Mouse (Mus musculus): ENCODE data around the gene Plekhg1. TPM values are rescaled to one million over a fixed set of nuclear protein-coding genes. Genes with fewer than 3 reads are reported as not detected.

Gene Plekhg1
- polyA plus RNA-seq, 1 experiment from 2014 or later: 16.4 TPM

- ATAC-seq (ENCODE audit: insufficient number of reproducible peaks, insufficient read depth, low FRiP score, low read depth): no peak
- Histone ChIP-seq H3K36me3 (ENCODE audit: control insufficient read depth, insufficient read depth, low read length) (no peaks in the 10 kb centered on the region), H3K9ac (replicated peaks; ENCODE audit: low read depth, low read length) (no peak overlapping the region), H3K4me2 (replicated peaks; ENCODE audit: low read depth, low read length) (no peak overlapping the region), H3K9me3 (ENCODE audit: control insufficient read depth, low read depth, low read length) (no peaks in the 10 kb centered on the region), H3K27ac (ENCODE audit: low read length) (no peak overlapping the region), H3K4me3 (ENCODE audit: low read depth, low read length) (no peak overlapping the region), H3K27me3 (ENCODE audit: control insufficient read depth, insufficient read depth, low read length) (no peaks in the 10 kb centered on the region), H3K4me1 (ENCODE audit: control insufficient read depth, insufficient read depth, low read length) (peaks cover 4% of the 10 kb centered on the region; the same call in 1 of the 2 replicates)
- WGBS: 79% methylated on average over 1 of the region's 1 CpGs
These were observed 9.4 kb downstream of the Plekhg1 start for GRCm38 (mm10) chr10:3749580-3749979.

- no peaks in the 10 kb centered on the region for H3K36me3 ChIP-seq (ENCODE audit: control insufficient read depth, insufficient read depth, low read length)
- H3K4me3 ChIP-seq (ENCODE audit: low read depth, low read length): no peak overlapping the region
- no peaks in the 10 kb centered on the region for H3K9me3 ChIP-seq (ENCODE audit: control insufficient read depth, low read depth, low read length)
- no peak overlapping the region for H3K4me2 ChIP-seq (replicated peaks; ENCODE audit: low read depth, low read length)
- no peaks in the 10 kb centered on the region for H3K27me3 ChIP-seq (ENCODE audit: control insufficient read depth, insufficient read depth, low read length)
- ATAC-seq (ENCODE audit: insufficient number of reproducible peaks, insufficient read depth, low FRiP score, low read depth): no peak
- H3K4me1 ChIP-seq (ENCODE audit: control insufficient read depth, insufficient read depth, low read length): no peaks in the 10 kb centered on the region
- H3K9ac ChIP-seq (replicated peaks; ENCODE audit: low read depth, low read length): no peak overlapping the region
- 64% methylated on average over 5 of the region's 5 CpGs for WGBS
- no peak overlapping the region for H3K27ac ChIP-seq (ENCODE audit: low read length)
These were observed 21.8 kb downstream of the Plekhg1 start for GRCm38 (mm10) chr10:3761992-3762391.

GRCm38 (mm10) chr10:3763199-3763598, 23.0 kb downstream of the Plekhg1 start:
- no peaks in the 10 kb centered on the region for H3K36me3 ChIP-seq (ENCODE audit: control insufficient read depth, insufficient read depth, low read length)
- WGBS: 54% methylated on average over 3 of the region's 3 CpGs
- H3K9ac ChIP-seq (replicated peaks; ENCODE audit: low read depth, low read length): no peak overlapping the region
- no peak overlapping the region for H3K4me3 ChIP-seq (ENCODE audit: low read depth, low read length)
- no peaks in the 10 kb centered on the region for H3K27me3 ChIP-seq (ENCODE audit: control insufficient read depth, insufficient read depth, low read length)
- no peaks in the 10 kb centered on the region for H3K9me3 ChIP-seq (ENCODE audit: control insufficient read depth, low read depth, low read length)
- no peak overlapping the region for H3K4me2 ChIP-seq (replicated peaks; ENCODE audit: low read depth, low read length)
- no peaks in the 10 kb centered on the region for H3K4me1 ChIP-seq (ENCODE audit: control insufficient read depth, insufficient read depth, low read length)
- 0 out of 2 replicates have a peak, but pooled peaks have one; percentile 6 for ATAC-seq (ENCODE audit: insufficient number of reproducible peaks, insufficient read depth, low FRiP score, low read depth)
- H3K27ac ChIP-seq (ENCODE audit: low read length): no peak overlapping the region

- Histone ChIP-seq H3K9ac (replicated peaks; ENCODE audit: low read depth, low read length) (no peak overlapping the region), H3K4me1 (ENCODE audit: control insufficient read depth, insufficient read depth, low read length) (0 out of 2 replicates have a peak, but pooled peaks cover 4% of the 10 kb centered on the region), H3K27ac (ENCODE audit: low read length) (no peak overlapping the region), H3K27me3 (ENCODE audit: control insufficient read depth, insufficient read depth, low read length) (no peaks in the 10 kb centered on the region), H3K36me3 (ENCODE audit: control insufficient read depth, insufficient read depth, low read length) (no peaks in the 10 kb centered on the region), H3K9me3 (ENCODE audit: control insufficient read depth, low read depth, low read length) (no peaks in the 10 kb centered on the region), H3K4me3 (ENCODE audit: low read depth, low read length) (no peak overlapping the region), H3K4me2 (replicated peaks; ENCODE audit: low read depth, low read length) (no peak overlapping the region)
- ATAC-seq (ENCODE audit: insufficient number of reproducible peaks, insufficient read depth, low FRiP score, low read depth): peak; percentile 18; the same call in 1 of the 2 replicates
- WGBS: 57% methylated on average over 5 of the region's 5 CpGs
These were observed 29.0 kb downstream of the Plekhg1 start for GRCm38 (mm10) chr10:3769131-3769530.

- Histone ChIP-seq H3K4me3 (ENCODE audit: low read depth, low read length) (no peak overlapping the region), H3K27ac (ENCODE audit: low read length) (no peak overlapping the region), H3K9me3 (ENCODE audit: control insufficient read depth, low read depth, low read length) (no peaks in the 10 kb centered on the region), H3K4me2 (replicated peaks; ENCODE audit: low read depth, low read length) (no peak overlapping the region), H3K4me1 (ENCODE audit: control insufficient read depth, insufficient read depth, low read length) (no peaks in the 10 kb centered on the region), H3K36me3 (ENCODE audit: control insufficient read depth, insufficient read depth, low read length) (no peaks in the 10 kb centered on the region), H3K27me3 (ENCODE audit: control insufficient read depth, insufficient read depth, low read length) (no peaks in the 10 kb centered on the region), H3K9ac (replicated peaks; ENCODE audit: low read depth, low read length) (no peak overlapping the region)
- WGBS: 75% methylated on average over 2 of the region's 2 CpGs
- ATAC-seq (ENCODE audit: insufficient number of reproducible peaks, insufficient read depth, low FRiP score, low read depth): no peak
These were observed 34.2 kb downstream of the Plekhg1 start for GRCm38 (mm10) chr10:3774330-3774729.

GRCm38 (mm10) chr10:3776761-3777160, 36.6 kb downstream of the Plekhg1 start:
- Histone ChIP-seq H3K9ac (replicated peaks; ENCODE audit: low read depth, low read length) (no peak overlapping the region), H3K9me3 (ENCODE audit: control insufficient read depth, low read depth, low read length) (no peaks in the 10 kb centered on the region), H3K27me3 (ENCODE audit: control insufficient read depth, insufficient read depth, low read length) (no peaks in the 10 kb centered on the region), H3K36me3 (ENCODE audit: control insufficient read depth, insufficient read depth, low read length) (no peaks in the 10 kb centered on the region), H3K27ac (ENCODE audit: low read length) (no peak overlapping the region), H3K4me1 (ENCODE audit: control insufficient read depth, insufficient read depth, low read length) (0 out of 2 replicates have a peak, but pooled peaks cover 3% of the 10 kb centered on the region), H3K4me3 (ENCODE audit: low read depth, low read length) (no peak overlapping the region), H3K4me2 (replicated peaks; ENCODE audit: low read depth, low read length) (no peak overlapping the region)
- no peak for ATAC-seq (ENCODE audit: insufficient number of reproducible peaks, insufficient read depth, low FRiP score, low read depth)
- WGBS: 73% methylated on average over 2 of the region's 2 CpGs

GRCm38 (mm10) chr10:3785362-3785761, 45.2 kb downstream of the Plekhg1 start:
- Histone ChIP-seq H3K27ac (ENCODE audit: low read length) (no peak overlapping the region), H3K4me1 (ENCODE audit: control insufficient read depth, insufficient read depth, low read length) (no peaks in the 10 kb centered on the region), H3K36me3 (ENCODE audit: control insufficient read depth, insufficient read depth, low read length) (no peaks in the 10 kb centered on the region), H3K4me2 (replicated peaks; ENCODE audit: low read depth, low read length) (no peak overlapping the region), H3K27me3 (ENCODE audit: control insufficient read depth, insufficient read depth, low read length) (no peaks in the 10 kb centered on the region), H3K9me3 (ENCODE audit: control insufficient read depth, low read depth, low read length) (no peaks in the 10 kb centered on the region), H3K4me3 (ENCODE audit: low read depth, low read length) (no peak overlapping the region), H3K9ac (replicated peaks; ENCODE audit: low read depth, low read length) (no peak overlapping the region)
- ATAC-seq (ENCODE audit: insufficient number of reproducible peaks, insufficient read depth, low FRiP score, low read depth): no peak
- WGBS: 77% methylated on average over 4 of the region's 4 CpGs

GRCm38 (mm10) chr10:3786531-3786930, 46.4 kb downstream of the Plekhg1 start:
- Histone ChIP-seq H3K4me3 (ENCODE audit: low read depth, low read length) (no peak overlapping the region), H3K9ac (replicated peaks; ENCODE audit: low read depth, low read length) (no peak overlapping the region), H3K4me1 (ENCODE audit: control insufficient read depth, insufficient read depth, low read length) (no peaks in the 10 kb centered on the region), H3K4me2 (replicated peaks; ENCODE audit: low read depth, low read length) (no peak overlapping the region), H3K27ac (ENCODE audit: low read length) (no peak overlapping the region), H3K36me3 (ENCODE audit: control insufficient read depth, insufficient read depth, low read length) (no peaks in the 10 kb centered on the region), H3K9me3 (ENCODE audit: control insufficient read depth, low read depth, low read length) (no peaks in the 10 kb centered on the region), H3K27me3 (ENCODE audit: control insufficient read depth, insufficient read depth, low read length) (no peaks in the 10 kb centered on the region)
- WGBS: 79% methylated on average over 4 of the region's 4 CpGs
- ATAC-seq (ENCODE audit: insufficient number of reproducible peaks, insufficient read depth, low FRiP score, low read depth): no peak

GRCm38 (mm10) chr10:3787006-3787405, 46.8 kb downstream of the Plekhg1 start:
- H3K27me3 ChIP-seq (ENCODE audit: control insufficient read depth, insufficient read depth, low read length): no peaks in the 10 kb centered on the region
- no peaks in the 10 kb centered on the region for H3K36me3 ChIP-seq (ENCODE audit: control insufficient read depth, insufficient read depth, low read length)
- H3K4me3 ChIP-seq (ENCODE audit: low read depth, low read length): no peak overlapping the region
- WGBS: 43% methylated on average over 5 of the region's 5 CpGs
- H3K27ac ChIP-seq (ENCODE audit: low read length): no peak overlapping the region
- H3K4me2 ChIP-seq (replicated peaks; ENCODE audit: low read depth, low read length): no peak overlapping the region
- ATAC-seq (ENCODE audit: insufficient number of reproducible peaks, insufficient read depth, low FRiP score, low read depth): no peak
- H3K9me3 ChIP-seq (ENCODE audit: control insufficient read depth, low read depth, low read length): no peaks in the 10 kb centered on the region
- no peak overlapping the region for H3K9ac ChIP-seq (replicated peaks; ENCODE audit: low read depth, low read length)
- H3K4me1 ChIP-seq (ENCODE audit: control insufficient read depth, insufficient read depth, low read length): no peaks in the 10 kb centered on the region
